Mouse (Mus musculus): ENCODE results near the gene Zdhhc17.

Zdhhc17 gene

DNA sequence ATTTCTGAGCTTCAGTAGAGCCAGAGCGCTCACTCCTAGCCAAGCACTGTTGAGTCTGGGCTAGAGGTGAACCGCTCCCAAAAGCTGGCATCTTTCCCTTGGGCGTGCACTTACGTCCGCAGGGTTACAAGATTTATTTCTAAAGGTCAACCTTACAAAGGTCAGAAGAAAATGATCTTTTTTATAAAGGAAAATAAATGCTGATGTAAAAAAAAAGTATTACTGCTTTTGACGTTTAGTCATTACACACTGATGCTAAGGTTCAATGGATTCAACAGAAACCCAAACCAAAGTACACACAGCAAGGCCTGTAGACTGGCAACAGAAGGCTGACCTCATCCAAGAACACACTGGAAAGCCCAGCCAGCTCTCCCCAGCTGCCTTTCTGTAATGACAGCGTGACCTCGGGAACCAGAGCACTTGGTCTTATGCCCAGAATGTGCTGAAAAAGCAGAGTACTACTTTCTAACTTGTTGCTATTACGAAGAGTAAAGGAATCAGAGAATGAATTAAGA is 56.9 kb downstream of the Zdhhc17 start:
- no peak for DNase-seq (ENCODE audit: low spot score)

DNA sequence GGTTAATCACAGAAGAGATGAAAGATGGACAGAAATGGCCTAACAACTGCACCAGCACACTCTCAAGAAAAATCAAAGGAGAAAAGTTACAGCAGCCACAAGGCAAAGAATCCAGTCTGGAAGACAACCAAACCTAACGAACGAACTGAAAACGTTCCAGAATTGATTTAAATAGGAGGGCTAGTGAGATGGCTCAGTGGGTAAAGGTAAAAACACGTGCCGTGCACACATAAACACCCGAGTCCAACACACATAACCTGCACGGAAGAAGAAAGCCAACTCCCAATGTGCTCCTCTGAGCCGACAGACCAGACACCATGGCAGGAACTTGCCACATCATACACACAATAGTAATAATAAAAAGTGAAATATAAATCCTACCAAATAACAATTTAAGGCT is 57.7 kb downstream of the Zdhhc17 start:
- no peak for DNase-seq (ENCODE audit: low spot score)

DNA sequence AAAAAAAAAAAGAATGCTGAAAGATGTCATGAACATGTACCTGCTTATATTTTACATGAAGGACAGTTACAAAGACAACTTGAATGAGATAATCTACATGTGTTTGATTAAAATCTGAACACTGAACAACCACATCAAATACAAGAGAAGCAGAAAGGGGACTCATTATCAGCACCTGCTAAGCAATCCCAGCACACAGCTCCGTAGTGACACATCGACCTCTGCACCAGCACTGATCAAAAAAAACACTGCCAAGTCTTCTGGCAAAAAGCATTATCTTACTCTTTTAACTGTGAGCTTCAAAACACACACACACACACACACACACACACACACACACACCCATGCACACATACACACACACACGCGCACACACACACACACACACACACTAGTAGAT is 58.2 kb downstream of the Zdhhc17 start:
- no peak for DNase-seq (ENCODE audit: low spot score)

DNA sequence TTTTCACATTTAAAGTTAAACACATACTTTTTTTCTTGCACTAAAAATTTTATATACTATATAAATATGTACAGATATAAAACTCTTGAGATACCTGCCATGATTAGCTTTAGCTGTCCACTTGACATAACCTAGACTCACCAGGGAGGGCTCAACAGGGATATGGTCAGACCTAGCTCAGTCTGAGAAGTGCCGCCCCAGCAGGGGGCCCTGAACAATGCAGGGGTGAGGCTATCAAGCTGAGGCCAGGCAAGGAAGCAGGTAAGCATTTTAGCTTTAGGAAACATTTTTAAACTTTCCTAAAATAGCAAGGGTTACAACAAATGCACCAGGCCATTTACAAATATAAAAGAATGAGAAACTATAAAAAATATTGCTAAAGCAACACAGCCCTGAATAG is 58.8 kb downstream of the Zdhhc17 start:
- no peak for DNase-seq (ENCODE audit: low spot score)

DNA sequence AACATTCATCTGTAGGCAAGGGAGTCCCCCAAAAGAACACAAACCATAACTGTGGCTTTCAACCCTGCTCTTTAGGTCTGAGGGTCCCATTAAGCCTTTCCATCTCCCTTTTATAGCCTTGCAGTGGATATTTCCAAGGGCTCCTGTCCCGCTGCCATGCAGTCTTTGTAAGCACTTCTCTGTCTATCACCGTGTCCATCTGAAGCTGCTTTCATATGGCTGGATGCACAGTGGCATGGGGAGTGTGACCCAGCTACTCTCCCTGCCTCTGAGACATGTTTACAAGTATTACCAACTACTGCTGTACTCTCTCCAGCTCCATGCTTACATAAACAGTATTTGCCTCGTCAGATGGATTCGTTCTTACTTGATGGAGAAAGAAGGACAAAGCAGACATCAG is 62.4 kb downstream of the Zdhhc17 start:
- no peak for DNase-seq (ENCODE audit: low spot score)

DNA sequence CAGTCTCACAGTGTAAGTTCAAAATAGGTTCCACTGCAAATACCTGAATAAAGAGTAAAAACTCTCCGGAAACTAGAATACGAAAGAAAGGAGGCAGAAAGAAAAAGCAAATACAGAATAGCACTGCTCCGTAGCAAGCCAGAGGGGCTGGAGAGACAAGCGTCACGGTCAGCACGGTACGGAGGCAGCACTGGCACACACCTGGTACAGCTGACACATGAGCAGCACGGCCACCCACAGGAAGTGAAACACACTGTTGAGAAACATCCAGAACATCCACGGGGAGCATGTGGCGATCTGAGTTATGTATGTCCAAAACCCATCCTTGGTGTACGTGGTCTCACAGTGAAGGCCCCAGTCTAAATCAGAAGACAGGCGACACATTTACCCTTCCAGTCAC is 64.0 kb downstream of the Zdhhc17 start:
- DNase-seq (ENCODE audit: low spot score) = no peak

DNA sequence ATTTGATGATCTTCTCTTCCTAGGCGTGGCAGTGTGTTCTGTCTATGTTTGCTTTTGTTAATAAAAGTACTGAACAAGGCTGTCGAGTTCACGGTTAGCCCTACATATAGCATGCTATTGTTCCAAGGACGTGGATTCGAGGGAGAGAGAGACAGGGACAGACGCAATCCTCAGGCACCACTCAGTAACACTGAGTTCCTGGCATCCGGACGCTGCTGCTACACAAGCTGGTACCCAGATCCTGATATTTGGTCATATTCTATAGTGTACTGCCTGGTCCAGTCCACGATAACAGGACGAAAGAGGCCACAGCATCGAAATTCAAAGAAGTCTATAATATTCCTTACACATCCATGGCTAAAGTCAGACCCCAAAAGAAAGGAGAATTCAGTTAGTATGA is 65.8 kb downstream of the Zdhhc17 start:
- DNase-seq (ENCODE audit: low spot score) = no peak

DNA sequence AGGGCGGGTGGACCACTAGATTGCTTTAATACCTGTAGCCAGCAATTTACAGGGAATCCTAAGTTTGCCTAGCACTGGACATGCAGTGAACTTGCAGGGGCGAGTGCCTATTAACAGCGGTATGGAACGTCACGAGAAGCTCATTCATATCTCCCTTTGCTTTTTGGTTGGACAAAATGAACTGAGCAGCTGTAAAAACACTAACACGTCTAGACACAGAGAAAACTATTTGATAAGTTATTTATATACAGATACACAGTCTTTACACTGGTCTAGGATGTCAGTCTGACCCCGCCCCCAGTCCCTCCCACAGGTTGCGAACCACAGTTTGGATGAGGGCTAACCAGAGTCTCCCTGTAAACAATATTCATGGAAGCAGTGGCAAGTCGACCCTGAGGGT is 67.1 kb downstream of the Zdhhc17 start:
- no peak for DNase-seq (ENCODE audit: low spot score)

DNA sequence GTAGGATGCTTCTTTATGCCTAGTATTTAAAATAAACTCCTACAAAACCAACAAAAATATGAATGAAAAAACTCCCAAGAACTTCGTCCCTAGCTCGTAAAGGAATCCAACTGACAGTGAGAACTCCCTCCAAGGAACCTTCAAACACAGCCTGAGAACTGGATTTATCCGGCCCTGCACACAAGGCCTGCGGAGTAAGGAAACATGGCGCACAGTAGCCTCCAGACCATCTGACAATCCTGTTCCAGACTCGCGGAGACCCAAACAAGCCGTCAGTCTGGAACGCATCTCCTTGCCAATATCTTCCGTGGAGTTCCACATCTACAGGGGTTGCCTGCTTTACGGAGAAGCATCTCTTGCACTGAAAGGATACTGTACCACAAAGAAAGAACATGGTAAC is 68.0 kb downstream of the Zdhhc17 start:
- no peak for DNase-seq (ENCODE audit: low spot score)

DNA sequence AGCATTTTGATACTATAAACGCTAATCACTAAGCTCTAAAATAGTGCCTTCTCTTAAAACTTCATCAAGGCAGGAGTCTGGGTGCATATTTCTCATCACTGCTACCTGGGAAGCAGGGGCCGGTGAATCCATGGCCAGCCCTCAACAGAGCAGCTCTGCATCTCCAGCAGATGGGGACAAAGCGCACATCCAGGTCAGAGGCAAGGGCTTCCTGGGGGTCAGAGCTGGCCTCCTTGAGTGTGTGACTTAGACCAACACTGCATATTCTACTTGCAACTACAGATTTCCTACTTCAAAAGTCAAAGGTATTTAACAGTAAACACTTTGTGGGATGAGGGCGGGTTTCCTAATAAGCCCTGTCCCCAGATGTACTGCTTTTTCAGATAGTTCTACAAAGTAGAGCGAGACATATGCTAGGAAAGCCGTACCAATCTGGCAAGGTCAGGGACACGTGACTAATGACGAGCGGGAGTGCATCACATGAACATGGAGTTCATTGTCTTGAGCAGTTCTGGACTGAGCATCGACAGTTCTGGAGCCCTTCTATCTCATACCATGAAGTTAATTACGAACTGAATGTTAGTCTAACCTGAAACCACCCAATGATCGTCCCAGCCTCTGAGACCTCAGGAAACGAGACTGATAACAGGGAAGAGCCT is 69.1 kb downstream of the Zdhhc17 start:
- no peak for DNase-seq (ENCODE audit: low spot score)

DNA sequence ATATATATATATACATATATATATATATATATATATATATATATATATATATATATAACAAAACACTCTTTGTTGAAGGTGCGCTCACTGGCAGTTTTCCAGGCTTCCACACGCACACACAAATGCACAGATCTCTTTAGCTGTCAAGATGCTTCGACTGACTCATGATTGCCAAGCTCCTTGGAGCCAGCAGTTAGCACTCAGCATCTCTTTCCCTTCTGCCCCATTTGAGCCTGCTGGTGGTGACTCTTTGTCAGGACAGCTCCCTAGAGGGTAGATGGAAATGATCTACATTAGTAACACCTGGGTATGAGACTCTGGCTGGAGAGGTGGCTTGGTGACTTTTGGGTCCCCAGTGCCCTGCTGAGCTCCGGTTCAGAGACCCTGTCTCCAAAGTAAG is 70.2 kb downstream of the Zdhhc17 start:
- DNase-seq (ENCODE audit: low spot score) = peak; percentile 48

DNA sequence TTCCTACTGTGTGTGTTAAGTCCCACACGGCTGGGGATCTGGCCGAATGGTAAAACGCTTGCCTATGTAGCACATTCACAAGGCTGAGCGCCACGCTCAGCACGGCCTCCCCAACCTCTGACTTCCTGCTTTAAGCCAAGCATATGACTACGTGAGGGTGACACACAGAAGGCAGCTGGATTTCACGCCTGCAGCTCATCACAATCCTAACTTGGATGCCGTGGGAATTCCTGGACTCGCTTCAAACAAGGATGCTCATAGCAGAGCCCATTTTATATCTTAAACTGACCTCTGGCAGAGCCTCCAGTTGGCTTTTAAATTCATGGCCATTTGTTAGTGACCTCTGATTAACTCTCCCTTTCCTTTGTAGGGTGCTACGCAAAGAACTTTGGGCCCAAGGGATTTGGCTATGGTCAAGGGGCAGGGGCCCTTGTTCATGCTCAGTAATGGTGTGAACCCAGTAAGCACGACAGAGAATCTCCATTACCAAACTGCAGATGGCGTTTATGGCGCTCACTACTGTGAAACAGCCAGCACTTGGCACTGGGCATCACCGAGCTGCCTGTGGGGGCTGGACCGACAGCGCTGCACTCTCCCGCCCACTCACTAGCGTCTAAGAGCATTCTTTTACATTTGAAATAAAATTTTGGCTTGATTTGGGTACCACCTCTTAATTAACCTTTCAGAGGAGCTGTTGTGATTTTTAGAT is 70.9 kb downstream of the Zdhhc17 start:
- no peak for DNase-seq (ENCODE audit: low spot score)

DNA sequence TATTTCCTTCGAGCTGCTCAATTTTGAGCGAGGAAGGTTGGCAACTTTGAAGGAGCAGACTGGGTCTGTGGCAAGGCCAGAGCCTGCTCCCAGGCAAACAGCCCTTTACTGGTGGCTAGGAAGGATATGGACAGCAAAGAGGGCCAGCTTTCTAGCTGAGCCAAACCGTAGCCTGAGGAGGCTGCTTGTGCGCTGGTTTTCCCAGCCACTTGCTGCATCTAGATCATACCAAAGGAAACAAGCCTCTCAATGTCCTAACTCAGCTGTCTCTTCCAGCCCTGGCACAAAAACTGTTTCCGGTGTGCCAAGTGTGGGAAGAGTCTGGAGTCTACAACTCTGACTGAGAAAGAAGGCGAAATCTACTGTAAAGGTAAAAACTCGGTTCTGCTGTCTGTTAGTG is 71.6 kb downstream of the Zdhhc17 start:
- no peak for DNase-seq (ENCODE audit: low spot score)

DNA sequence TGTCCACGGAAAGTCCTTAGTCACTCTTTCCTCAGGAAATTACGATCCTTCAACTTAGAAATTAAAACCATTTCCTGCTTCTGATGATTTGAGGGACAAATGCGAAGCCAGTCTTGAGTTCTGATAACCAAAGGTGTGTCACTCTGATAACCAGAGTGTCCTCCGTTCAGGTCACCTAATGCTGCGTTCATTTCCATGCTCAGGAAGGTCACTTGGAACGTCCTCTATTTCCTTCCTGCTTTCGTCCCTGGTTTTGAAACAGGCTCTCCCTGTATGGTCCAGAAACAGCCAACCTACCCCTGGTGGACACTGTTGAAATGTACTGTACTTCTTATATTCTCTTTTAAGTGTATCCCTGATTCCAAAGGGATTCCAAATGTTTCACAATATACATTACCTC is 74.3 kb downstream of the Zdhhc17 start:
- DNase-seq (ENCODE audit: low spot score) = no peak

DNA sequence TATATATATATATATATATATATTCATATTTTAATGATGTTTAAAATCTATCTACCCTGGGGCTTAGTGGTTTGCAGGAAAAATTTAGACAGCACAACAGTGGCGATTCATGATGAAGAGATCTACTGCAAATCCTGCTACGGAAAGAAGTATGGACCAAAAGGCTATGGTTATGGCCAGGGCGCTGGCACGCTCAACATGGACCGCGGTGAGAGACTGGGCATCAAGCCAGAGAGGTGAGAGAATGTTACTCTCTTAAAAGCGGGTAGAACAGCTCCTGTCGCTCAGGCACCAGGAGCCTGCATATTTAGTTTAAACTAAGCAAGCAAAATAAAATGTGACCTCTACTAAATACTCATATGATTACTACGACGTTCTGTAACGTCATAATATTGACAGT is 74.9 kb downstream of the Zdhhc17 start:
- DNase-seq (ENCODE audit: low spot score) = no peak

DNA sequence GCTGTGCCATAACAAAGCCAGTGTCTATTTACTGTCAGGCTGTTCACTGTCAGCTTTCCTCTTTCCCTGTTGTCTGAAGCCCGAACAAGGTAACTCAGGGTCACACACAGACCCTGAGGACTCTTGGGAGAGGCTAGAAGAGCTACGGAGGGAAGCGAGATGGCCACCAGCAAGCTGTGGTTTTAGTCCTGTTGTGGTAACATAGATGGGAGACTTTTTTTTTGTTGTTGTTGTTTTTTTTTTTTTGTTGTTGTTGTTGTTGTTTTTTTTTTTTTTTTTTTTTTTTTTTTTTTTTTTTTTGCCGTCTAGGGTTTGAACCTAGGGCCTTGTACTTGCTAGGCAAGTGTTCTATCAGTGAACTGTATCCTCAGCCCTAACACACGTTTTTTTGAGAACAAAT is 76.4 kb downstream of the Zdhhc17 start:
- DNase-seq (ENCODE audit: low spot score) = no peak

DNA sequence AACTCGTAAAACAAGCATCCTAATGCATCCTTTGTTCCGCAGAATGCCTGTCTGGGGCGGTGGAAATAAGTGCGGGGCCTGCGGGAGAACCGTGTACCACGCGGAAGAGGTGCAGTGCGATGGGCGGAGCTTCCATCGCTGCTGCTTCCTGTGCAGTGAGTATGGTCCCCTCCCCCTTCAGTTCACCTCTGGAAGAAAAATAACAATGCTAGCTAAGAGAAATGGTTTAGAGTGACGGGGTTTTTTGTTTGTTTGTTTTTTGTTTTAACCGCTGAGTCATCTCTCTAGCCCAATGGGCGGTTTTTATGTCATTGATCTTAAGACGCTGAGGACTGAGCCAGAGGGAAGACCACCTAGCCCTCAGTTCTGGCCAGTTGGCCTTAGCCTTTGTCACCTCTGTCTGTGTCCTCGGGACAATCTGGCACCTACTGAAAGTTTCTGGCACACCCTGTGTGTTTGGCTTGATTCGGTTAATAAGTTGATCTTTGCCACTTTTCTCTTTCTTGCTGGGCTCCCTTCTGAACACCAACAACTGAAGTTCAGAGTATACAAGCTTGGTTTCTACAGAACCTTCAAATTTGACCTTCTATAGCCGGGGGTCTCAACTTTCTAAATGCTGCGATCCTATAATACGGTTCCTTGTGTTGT is 77.9 kb downstream of the Zdhhc17 start:
- no peak for DNase-seq (ENCODE audit: low spot score)

DNA sequence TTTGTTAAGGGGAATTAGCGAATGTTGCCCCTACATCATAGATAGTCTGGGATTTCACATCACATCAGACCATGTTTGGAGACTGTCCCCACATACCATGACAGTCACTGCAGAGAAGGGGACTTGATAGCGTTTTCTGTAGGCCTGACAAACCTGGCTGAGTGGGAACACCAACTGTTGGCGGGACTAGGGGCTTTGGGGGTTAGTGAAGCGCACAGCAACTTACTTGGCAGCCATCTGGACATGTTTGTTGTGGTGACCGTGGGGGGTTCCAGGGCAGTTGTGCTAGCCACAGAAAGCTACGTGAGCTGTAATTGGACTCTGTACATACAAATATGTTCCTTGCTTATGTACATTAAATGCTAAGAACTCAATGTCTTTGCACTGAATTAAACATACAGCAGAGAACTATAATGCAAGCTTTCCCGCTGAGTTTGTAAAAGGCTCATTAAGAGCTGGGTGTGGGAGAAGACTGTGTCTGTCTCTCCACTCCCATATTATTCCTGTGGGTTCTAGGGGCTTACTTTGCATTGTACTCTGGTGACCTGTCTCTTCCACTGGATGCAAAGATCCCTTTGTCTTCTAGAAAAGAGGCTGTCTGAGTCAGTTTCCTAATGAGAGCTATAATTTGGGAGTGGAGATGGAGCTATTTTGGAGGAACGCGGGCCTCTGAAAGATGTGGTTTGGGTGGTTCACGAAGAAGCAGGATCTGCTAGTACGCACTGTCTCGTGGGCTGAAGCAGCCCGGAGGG is 78.6 kb downstream of the Zdhhc17 start:
- DNase-seq (ENCODE audit: low spot score) = peak; percentile 90

DNA sequence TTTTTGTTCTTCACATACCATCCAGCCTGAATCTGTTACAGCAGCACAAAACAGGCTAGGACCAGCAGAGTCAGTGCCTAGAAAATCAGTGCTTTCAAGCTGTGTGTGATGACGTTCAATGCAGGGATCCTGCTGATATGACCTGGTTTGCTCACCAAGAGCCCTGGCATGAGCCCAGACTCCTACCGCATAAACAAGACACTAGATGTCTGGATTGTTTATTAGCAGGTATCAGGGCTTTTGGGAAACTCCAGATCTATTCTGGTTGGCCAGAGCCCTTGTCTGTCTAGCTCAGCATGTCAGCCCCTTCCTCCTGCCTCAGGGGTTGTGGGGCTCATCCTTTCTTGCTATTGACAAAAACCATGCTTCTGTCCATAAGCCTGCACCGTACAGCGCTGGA is 80.2 kb downstream of the Zdhhc17 start:
- peak; percentile 53 for DNase-seq (ENCODE audit: low spot score)

DNA sequence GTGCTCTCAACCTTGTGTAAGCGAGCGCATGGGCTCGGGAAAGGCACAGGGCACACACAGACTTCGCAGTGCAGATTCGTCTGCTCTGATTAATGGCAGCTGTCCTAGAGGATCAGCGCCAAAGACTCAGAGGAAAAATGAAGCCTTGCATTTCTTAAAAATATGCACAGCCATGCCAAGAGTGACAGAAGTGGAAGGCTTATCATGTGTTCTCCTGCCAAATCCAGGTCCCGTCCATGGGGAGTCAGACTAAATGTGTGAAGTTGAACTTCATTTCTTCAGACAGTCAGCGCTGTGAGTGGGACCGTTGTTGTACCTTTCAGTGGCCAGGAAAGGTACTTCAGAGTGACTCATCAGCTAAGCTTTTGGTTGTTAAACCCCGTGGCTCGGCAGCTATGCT is 82.4 kb downstream of the Zdhhc17 start:
- DNase-seq (ENCODE audit: low spot score) = no peak

DNA sequence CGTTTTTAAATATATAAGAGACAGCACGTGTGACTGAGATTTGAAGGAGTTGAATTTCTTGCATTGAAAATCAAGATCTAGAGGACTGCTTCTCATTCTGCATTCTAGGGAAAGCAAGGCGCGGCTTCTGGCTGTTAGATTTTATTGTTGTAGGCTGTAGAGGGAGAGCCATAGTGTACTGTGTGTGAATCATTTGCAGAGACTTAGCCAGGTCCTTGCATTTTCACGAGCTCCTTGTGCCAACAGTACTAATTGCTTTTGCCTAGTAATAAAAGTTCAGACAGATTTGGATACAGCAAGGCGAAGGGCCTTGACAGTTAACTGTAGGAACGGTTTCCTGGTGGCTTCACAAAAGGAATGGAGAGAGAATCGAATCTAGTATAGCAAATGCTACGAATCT is 87.3 kb downstream of the Zdhhc17 start:
- no peak for DNase-seq (ENCODE audit: low spot score)

DNA sequence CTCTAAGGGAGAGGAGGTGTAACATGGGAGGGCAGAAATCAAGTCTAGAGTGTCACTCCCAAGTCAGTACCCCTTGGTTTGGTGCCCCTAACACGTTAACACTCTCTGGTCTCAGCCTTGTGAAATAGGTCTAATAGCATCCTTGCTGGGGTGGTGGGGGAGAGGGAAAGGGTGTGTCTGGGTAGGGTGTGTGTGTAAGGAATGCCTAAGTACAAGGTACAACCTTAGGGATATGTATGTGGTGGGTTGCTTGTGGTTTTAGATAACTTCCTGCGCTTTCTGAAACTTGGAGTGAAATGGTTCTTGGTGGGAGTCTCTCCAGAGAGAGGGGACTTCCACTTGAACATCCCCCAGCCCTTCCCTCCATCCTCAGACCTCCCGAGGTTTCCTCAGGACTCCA is 88.0 kb downstream of the Zdhhc17 start:
- no peak for DNase-seq (ENCODE audit: low spot score)

All from retina, embryonic 14.5 days (tissue).